Mouse (Mus musculus) liver, adult 2 months (tissue): ENCODE measurements around the gene Gabrr2. TPM values are rescaled to one million over a fixed set of nuclear protein-coding genes. Genes with fewer than 3 reads are reported as not detected.
A peak's percentile ranks its signal among the peaks of the same experiment; 100 is the strongest.

Experiments
- DNase-seq: peaks from one replicate; pipeline ENCODE4 v3.0.0-alpha.2; 2011; ENCODE audit warnings: low read depth, low spot score; ENCODE audit errors: extremely low read depth
- H3K27ac ChIP-seq: fragments of 200-500 bp; replicated peaks from 2 replicates; pipeline ENCODE4 v1.5.1; 2012; ENCODE audit warnings: low read depth, mild to moderate bottlenecking, control low read depth, inconsistent platforms, low read length; ENCODE audit not compliant: insufficient read depth
- H3K27me3 ChIP-seq: fragments of 200-500 bp; 2 replicates; pipeline ENCODE4 v1.6.1; 2012; ENCODE audit warnings: mild to moderate bottlenecking, moderate library complexity, low read length, inconsistent platforms; ENCODE audit not compliant: control insufficient read depth, insufficient read depth
- H3K36me3 ChIP-seq: fragments of 200-500 bp; 2 replicates; pipeline ENCODE4 v1.6.1; 2012; ENCODE audit warnings: low read length, inconsistent platforms; ENCODE audit not compliant: control insufficient read depth, insufficient read depth
- H3K4me1 ChIP-seq: fragments of 200-500 bp; 2 replicates; pipeline ENCODE4 v1.6.1; 2011; ENCODE audit warnings: low read length; ENCODE audit not compliant: control insufficient read depth, insufficient read depth
- H3K4me3 ChIP-seq: fragments of 200-500 bp; 2 replicates; pipeline ENCODE4 v1.5.1; 2011; ENCODE audit warnings: low read depth, mild to moderate bottlenecking, control low read depth, low read length, moderate library complexity; ENCODE audit not compliant: insufficient read depth
- H3K79me2 ChIP-seq: fragments of 200-500 bp; 2 replicates; pipeline ENCODE4 v1.6.1; 2012; ENCODE audit warnings: inconsistent platforms, mild to moderate bottlenecking, low read length, moderate library complexity; ENCODE audit not compliant: control insufficient read depth, insufficient read depth
- H3K9ac ChIP-seq: fragments of 200-500 bp; 2 replicates; pipeline ENCODE4 v1.6.1; 2012; ENCODE audit warnings: low read depth, mild to moderate bottlenecking, control low read depth, inconsistent platforms, low read length
- CTCF ChIP-seq: fragments of 200-500 bp; IDR thresholded peaks from 2 replicates; pipeline ENCODE4 v1.5.1; 2011; ENCODE audit warnings: low read depth, low read length, control low read depth
- POLR2A ChIP-seq: fragments of 200-500 bp; IDR thresholded peaks from 2 replicates; pipeline ENCODE4 v1.6.1; 2011; ENCODE audit warnings: low read length, control low read depth; ENCODE audit not compliant: insufficient read depth; ENCODE audit errors: extremely low read depth
- WGBS: fragments of 180-500 bp; shearing (Covaris S2); methylation state at CpG from one replicate; pipeline ENCODE4 v1.1.7; 2018; 5-methylcytosine and 5-hydroxymethylcytosine counted together
- polyA plus RNA-seq: library from polyadenylated mRNA; depleted of rRNA; stranded (reverse); fragments of >200 nt; gene quantifications from 2 replicates; pipeline ENCODE4 v1.2.3, GENCODE M21; 2012
- total RNA-seq: library from RNA; depleted of rRNA; stranded (reverse); fragments of >200 nt; gene quantifications from 2 replicates; pipeline ENCODE4 v1.2.3, GENCODE M21; 2014

Gene Gabrr2
- total and polyA plus RNA-seq, 2 experiments, result 0.15 to 0.46 TPM

- Histone ChIP-seq H3K4me1 (no peaks in the 10 kb centered on the region), H3K9ac (no peak overlapping the region), H3K36me3 (peaks cover 23% of the 10 kb centered on the region), H3K27me3 (no peaks in the 10 kb centered on the region), H3K27ac (no peak overlapping the region), H3K4me3 (no peak overlapping the region), H3K79me2 (no peaks in the 10 kb centered on the region)
- WGBS, result 96% methylated on average over 5 of the region's 5 CpGs
- TF ChIP-seq CTCF, result no peak
- TF ChIP-seq POLR2A, result no peak
- peak; percentile 21 for DNase-seq
Measured at GRCm38 (mm10) chr4:33052650-33053049, 10.1 kb upstream of the Gabrr2 start.

- no peak for DNase-seq
- H3K4me3 ChIP-seq, result no peak overlapping the region
- TF ChIP-seq POLR2A (no peak), CTCF (no peak)
- 0 out of 2 replicates have a peak, but pooled peaks cover 2% of the 10 kb centered on the region for H3K4me1 ChIP-seq
- H3K79me2 ChIP-seq, result no peaks in the 10 kb centered on the region
- no peak overlapping the region for H3K9ac ChIP-seq
- peaks cover 13% of the 10 kb centered on the region for H3K36me3 ChIP-seq
- no peaks in the 10 kb centered on the region for H3K27me3 ChIP-seq
- no peak overlapping the region for H3K27ac ChIP-seq
Measured at GRCm38 (mm10) chr4:33054426-33054825, 8.4 kb upstream of the Gabrr2 start.

GRCm38 (mm10) chr4:33056317-33056716 is 6.5 kb upstream of the Gabrr2 start:
- Histone ChIP-seq H3K36me3 (peaks cover 4% of the 10 kb centered on the region; the same call in 1 of the 2 replicates), H3K27me3 (no peaks in the 10 kb centered on the region), H3K9ac (no peak overlapping the region), H3K27ac (no peak overlapping the region), H3K4me3 (no peak overlapping the region), H3K4me1 (0 out of 2 replicates have a peak, but pooled peaks cover 2% of the 10 kb centered on the region), H3K79me2 (no peaks in the 10 kb centered on the region)
- no peak for DNase-seq
- WGBS, result 97% methylated on average over 1 of the region's 1 CpGs
- TF ChIP-seq CTCF, result no peak
- no peak for TF ChIP-seq POLR2A

DNA sequence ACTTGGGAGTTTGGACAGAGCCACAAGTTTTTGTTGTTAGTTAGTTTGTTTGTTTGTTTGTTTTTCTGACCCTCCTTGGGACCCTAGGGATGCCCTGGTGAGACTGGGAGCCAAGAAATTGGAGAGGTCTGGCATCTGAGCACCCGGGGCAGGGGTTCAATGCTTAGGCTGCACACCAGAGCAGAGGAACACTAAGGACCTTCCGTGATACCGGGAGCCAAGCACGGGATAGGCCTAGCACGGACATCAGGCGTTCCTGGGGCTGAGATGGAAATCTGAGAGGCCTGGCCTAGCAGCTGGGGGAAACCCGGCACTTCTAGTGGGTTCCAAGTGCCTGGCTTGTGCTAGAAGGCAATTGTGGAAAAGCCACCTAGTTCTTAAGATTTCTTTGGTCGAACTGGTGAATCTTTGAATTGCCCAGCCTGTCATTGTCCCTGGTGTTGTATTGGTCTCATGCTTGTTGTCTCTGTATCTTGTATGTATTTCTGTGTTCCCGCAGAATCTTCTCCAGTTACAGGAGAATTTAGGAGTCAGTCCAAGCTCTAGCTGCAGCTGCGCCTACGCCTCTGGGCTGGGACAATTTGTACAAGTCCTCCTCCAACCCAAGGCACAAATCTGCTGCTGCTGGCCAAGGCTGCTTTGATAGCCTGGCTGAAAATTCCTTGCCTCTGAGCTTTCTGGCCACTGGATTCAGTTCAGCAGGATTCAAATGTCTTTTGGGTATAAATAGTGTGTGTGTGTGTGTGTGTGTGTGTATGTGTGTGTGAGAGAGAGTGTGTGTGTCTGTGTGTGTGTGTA is 4.7 kb upstream of the Gabrr2 start:
- H3K27ac ChIP-seq, result peak overlapping the region; percentile 13; the same call in 1 of the 2 replicates
- DNase-seq, result peak; percentile 31
- H3K79me2 ChIP-seq, result no peaks in the 10 kb centered on the region
- H3K9ac ChIP-seq, result no peak overlapping the region
- no peaks in the 10 kb centered on the region for H3K27me3 ChIP-seq
- WGBS, result 79% methylated on average over 11 of the region's 11 CpGs
- 0 out of 2 replicates have a peak, but pooled peaks cover 2% of the 10 kb centered on the region for H3K4me1 ChIP-seq
- TF ChIP-seq CTCF, result no peak
- TF ChIP-seq POLR2A, result no peak
- H3K36me3 ChIP-seq, result peaks cover under 1% of the 10 kb centered on the region; the same call in 1 of the 2 replicates
- no peak overlapping the region for H3K4me3 ChIP-seq

DNA sequence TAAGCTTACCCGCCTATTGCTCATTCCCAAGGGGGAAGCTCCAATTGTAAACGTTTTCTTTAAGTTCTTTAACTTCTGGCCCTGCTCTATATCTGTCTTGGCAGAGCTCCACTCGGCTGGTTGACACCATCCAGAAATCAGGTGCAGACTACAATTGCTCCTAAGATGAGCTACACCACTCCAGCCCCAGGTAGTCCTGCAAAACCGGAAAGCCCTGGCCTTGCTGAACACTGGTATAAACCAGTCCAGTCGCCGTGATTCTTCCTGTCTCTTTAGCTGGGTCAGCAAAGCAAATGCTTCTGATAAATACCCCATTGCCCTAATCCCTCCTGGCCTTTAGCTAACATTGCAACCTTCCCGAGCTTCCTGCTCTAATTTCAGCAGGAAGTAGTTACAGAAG is 1.6 kb upstream of the Gabrr2 start:
- no peak overlapping the region for H3K4me3 ChIP-seq
- 0 out of 2 replicates have a peak, but pooled peaks cover 2% of the 10 kb centered on the region for H3K4me1 ChIP-seq
- no peak for DNase-seq
- no peak overlapping the region for H3K27ac ChIP-seq
- TF ChIP-seq CTCF (no peak), POLR2A (no peak)
- H3K79me2 ChIP-seq, result no peaks in the 10 kb centered on the region
- no peaks in the 10 kb centered on the region for H3K27me3 ChIP-seq
- H3K9ac ChIP-seq, result no peak overlapping the region
- WGBS, result 57% methylated on average over 7 of the region's 7 CpGs
- no peaks in the 10 kb centered on the region for H3K36me3 ChIP-seq

DNA sequence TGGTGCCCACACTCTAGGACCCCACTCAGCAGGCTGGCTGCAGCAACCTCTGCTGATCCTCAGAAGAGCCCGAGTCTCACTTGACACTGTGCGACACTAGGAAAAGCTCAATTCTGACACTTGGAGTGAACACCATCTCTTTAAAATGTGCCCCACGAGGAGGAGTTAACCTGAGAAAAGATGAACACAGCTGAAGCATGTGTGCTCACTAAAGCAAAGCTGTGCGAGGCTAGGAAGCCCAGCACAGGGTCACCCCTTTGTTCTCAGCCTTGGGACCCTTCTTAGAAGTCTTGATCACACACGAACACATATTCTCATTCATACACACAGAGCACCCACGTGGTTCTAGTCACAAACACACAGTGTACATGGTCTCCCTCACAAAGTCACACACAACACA is 2.2 kb downstream of the Gabrr2 start:
- no peaks in the 10 kb centered on the region for H3K4me1 ChIP-seq
- WGBS, result 88% methylated on average over 6 of the region's 6 CpGs
- no peak for DNase-seq
- no peak overlapping the region for H3K27ac ChIP-seq
- TF ChIP-seq CTCF, result no peak
- TF ChIP-seq POLR2A, result no peak
- no peaks in the 10 kb centered on the region for H3K36me3 ChIP-seq
- H3K4me3 ChIP-seq, result no peak overlapping the region
- H3K79me2 ChIP-seq, result no peaks in the 10 kb centered on the region
- H3K27me3 ChIP-seq, result no peaks in the 10 kb centered on the region
- no peak overlapping the region for H3K9ac ChIP-seq
